Mouse (Mus musculus): Measurements from ENCODE around the gene Tcea2. TPM values are rescaled to one million over a fixed set of nuclear protein-coding genes. Genes with fewer than 3 reads are reported as not detected.

Gene Tcea2
- polyA plus RNA-seq, 1 experiment from 2014 or later = 4.4 TPM

- Histone ChIP-seq H3K9ac (replicated peaks) (peak overlapping the region; percentile 70; the same call in 1 of the 2 replicates), H3K4me2 (ENCODE audit: low read depth, low read length) (peak overlapping the region; percentile 91), H3K4me1 (ENCODE audit: insufficient read depth) (peaks cover 9% of the 10 kb centered on the region; the same call in 1 of the 2 replicates), H3K36me3 (replicated peaks; ENCODE audit: insufficient read depth, low read length) (peaks cover 9% of the 10 kb centered on the region), H3K27me3 (ENCODE audit: insufficient read depth, low read length) (no peaks in the 10 kb centered on the region), H3K4me3 (ENCODE audit: low read depth, low read length) (peak overlapping the region; percentile 58), H3K9me3 (ENCODE audit: low read length) (no peaks in the 10 kb centered on the region), H3K27ac (ENCODE audit: low read depth) (peak overlapping the region; percentile 78)
- DNase-seq (no peak), ATAC-seq (no peak)
- WGBS (ENCODE audit: insufficient replicate concordance) = 56% methylated on average over 3 of the region's 3 CpGs
- TF ChIP-seq EP300 (IDR thresholded peaks at IDR 0.05; ENCODE audit: low read depth) (no peak), CTCF (IDR thresholded peaks at IDR 0.05; ENCODE audit: low read depth) (no peak)
Observed at GRCm38 (mm10) chr2:181692304-181692703, 12.2 kb downstream of the Tcea2 start.

- Histone ChIP-seq H3K36me3 (replicated peaks; ENCODE audit: insufficient read depth, low read length) (no peaks in the 10 kb centered on the region), H3K27ac (ENCODE audit: low read depth) (peak within 1 kb of the TSS; percentile 78), H3K9me3 (ENCODE audit: low read length) (no peaks in the 10 kb centered on the region), H3K4me1 (ENCODE audit: insufficient read depth) (peaks cover 9% of the 10 kb centered on the region; the same call in 1 of the 2 replicates), H3K9ac (replicated peaks) (peak within 1 kb of the TSS; percentile 70), H3K4me2 (ENCODE audit: low read depth, low read length) (peak within 1 kb of the TSS; percentile 91), H3K4me3 (ENCODE audit: low read depth, low read length) (peak within 1 kb of the TSS; percentile 58), H3K27me3 (ENCODE audit: insufficient read depth, low read length) (no peaks in the 10 kb centered on the region)
- under 1% methylated on average over 65 of the region's 75 CpGs for WGBS (ENCODE audit: insufficient replicate concordance)
- DNase-seq (peak; percentile 78), ATAC-seq (peak; percentile 75)
- TF ChIP-seq CTCF (IDR thresholded peaks at IDR 0.05; ENCODE audit: low read depth) = no peak
- TF ChIP-seq EP300 (IDR thresholded peaks at IDR 0.05; ENCODE audit: low read depth) = no peak
Observed at GRCm38 (mm10) chr2:181693339-181694280, 13.5 kb downstream of the Tcea2 start, which contains the start of gene Rgs19. TSS of gene Rgs19 (minus strand) at chr2:181693977.

GRCm38 (mm10) chr2:181694581-181694980, 14.5 kb downstream of the Tcea2 start:
- H3K9me3 ChIP-seq (ENCODE audit: low read length) = no peaks in the 10 kb centered on the region
- WGBS (ENCODE audit: insufficient replicate concordance) = 69% methylated on average over 3 of the region's 3 CpGs
- no peak overlapping the region for H3K27ac ChIP-seq (ENCODE audit: low read depth)
- no peak for DNase-seq
- H3K9ac ChIP-seq (replicated peaks) = no peak overlapping the region
- no peak for TF ChIP-seq EP300 (IDR thresholded peaks at IDR 0.05; ENCODE audit: low read depth)
- H3K36me3 ChIP-seq (replicated peaks; ENCODE audit: insufficient read depth, low read length) = no peaks in the 10 kb centered on the region
- peaks cover 9% of the 10 kb centered on the region; the same call in 1 of the 2 replicates for H3K4me1 ChIP-seq (ENCODE audit: insufficient read depth)
- no peak for ATAC-seq
- no peak overlapping the region for H3K4me3 ChIP-seq (ENCODE audit: low read depth, low read length)
- H3K4me2 ChIP-seq (ENCODE audit: low read depth, low read length) = no peak overlapping the region
- no peaks in the 10 kb centered on the region for H3K27me3 ChIP-seq (ENCODE audit: insufficient read depth, low read length)

- Histone ChIP-seq H3K4me2 (ENCODE audit: low read depth, low read length) (no peak overlapping the region), H3K27ac (ENCODE audit: low read depth) (no peak overlapping the region), H3K9ac (replicated peaks) (no peak overlapping the region), H3K36me3 (replicated peaks; ENCODE audit: insufficient read depth, low read length) (no peaks in the 10 kb centered on the region), H3K9me3 (ENCODE audit: low read length) (no peaks in the 10 kb centered on the region), H3K27me3 (ENCODE audit: insufficient read depth, low read length) (no peaks in the 10 kb centered on the region), H3K4me3 (ENCODE audit: low read depth, low read length) (no peak overlapping the region), H3K4me1 (ENCODE audit: insufficient read depth) (peaks cover 9% of the 10 kb centered on the region; the same call in 1 of the 2 replicates)
- ATAC-seq (no peak), DNase-seq (no peak)
- WGBS (ENCODE audit: insufficient replicate concordance) = 82% methylated on average over 1 of the region's 1 CpGs
- no peak for TF ChIP-seq CTCF (IDR thresholded peaks at IDR 0.05; ENCODE audit: low read depth)
- TF ChIP-seq EP300 (IDR thresholded peaks at IDR 0.05; ENCODE audit: low read depth) = no peak
Observed at GRCm38 (mm10) chr2:181695776-181696175, 15.7 kb downstream of the Tcea2 start.

GRCm38 (mm10) chr2:181696801-181697420, 16.8 kb downstream of the Tcea2 start:
- Histone ChIP-seq H3K4me3 (ENCODE audit: low read depth, low read length) (no peak overlapping the region), H3K27me3 (ENCODE audit: insufficient read depth, low read length) (no peaks in the 10 kb centered on the region), H3K9me3 (ENCODE audit: low read length) (no peaks in the 10 kb centered on the region), H3K4me1 (ENCODE audit: insufficient read depth) (peaks cover 8% of the 10 kb centered on the region; the same call in 1 of the 2 replicates), H3K9ac (replicated peaks) (no peak overlapping the region), H3K4me2 (ENCODE audit: low read depth, low read length) (no peak overlapping the region), H3K27ac (ENCODE audit: low read depth) (no peak overlapping the region), H3K36me3 (replicated peaks; ENCODE audit: insufficient read depth, low read length) (no peaks in the 10 kb centered on the region)
- ATAC-seq (no peak), DNase-seq (no peak)
- 79% methylated on average over 33 of the region's 33 CpGs for WGBS (ENCODE audit: insufficient replicate concordance)
- no peak for TF ChIP-seq CTCF (IDR thresholded peaks at IDR 0.05; ENCODE audit: low read depth)
- TF ChIP-seq EP300 (IDR thresholded peaks at IDR 0.05; ENCODE audit: low read depth) = no peak

- H3K9me3 ChIP-seq (ENCODE audit: low read length) = no peaks in the 10 kb centered on the region
- H3K4me1 ChIP-seq (ENCODE audit: insufficient read depth) = peaks cover 2% of the 10 kb centered on the region; the same call in 1 of the 2 replicates
- no peaks in the 10 kb centered on the region for H3K27me3 ChIP-seq (ENCODE audit: insufficient read depth, low read length)
- ATAC-seq (no peak), DNase-seq (no peak)
- no peak for TF ChIP-seq EP300 (IDR thresholded peaks at IDR 0.05; ENCODE audit: low read depth)
- no peak for TF ChIP-seq CTCF (IDR thresholded peaks at IDR 0.05; ENCODE audit: low read depth)
- 51% methylated on average over 5 of the region's 5 CpGs for WGBS (ENCODE audit: insufficient replicate concordance)
- no peak within 1 kb of the TSS for H3K4me2 ChIP-seq (ENCODE audit: low read depth, low read length)
- H3K9ac ChIP-seq (replicated peaks) = no peak within 1 kb of the TSS
- H3K36me3 ChIP-seq (replicated peaks; ENCODE audit: insufficient read depth, low read length) = no peaks in the 10 kb centered on the region
- no peak within 1 kb of the TSS for H3K4me3 ChIP-seq (ENCODE audit: low read depth, low read length)
- H3K27ac ChIP-seq (ENCODE audit: low read depth) = no peak within 1 kb of the TSS
Observed at GRCm38 (mm10) chr2:181698241-181698640, 18.1 kb downstream of the Tcea2 start, which contains the start of gene Lkaaear1. TSS of gene Lkaaear1 (minus strand) at chr2:181698442.

All from liver, postnatal 0 days (tissue).